Mouse (Mus musculus): ENCODE results near the gene Thumpd2. TPM values are rescaled to one million over a fixed set of nuclear protein-coding genes. Genes with fewer than 3 reads are reported as not detected.

Gene Thumpd2
- total RNA-seq, 2 experiments from 2014 or later, result 4.8 to 6.1 TPM

Other genes starting within 250 kb of the Thumpd2 start
- gene Tmem178, start 120.5 kb downstream of the Thumpd2 start, total RNA-seq (2021), result 10 to 100 TPM; 79.3 to 93.2 TPM

All from layer of hippocampus, postnatal 14 days (tissue).